Mouse (Mus musculus) 3134 (cell line): ENCODE measurements around the gene Hoxb2.

Experiments
- DNase-seq: peaks from one replicate; pipeline ENCODE4 v3.0.0-alpha.2; 2011; ENCODE audit warnings: low spot score; ENCODE audit not compliant: insufficient read length; ENCODE audit errors: extremely low read depth

Gene Hoxb2

GRCm38 (mm10) chr11:96349491-96350340 lies 609 bp upstream of the Hoxb2 start:
- DNase-seq, result no peak

DNA sequence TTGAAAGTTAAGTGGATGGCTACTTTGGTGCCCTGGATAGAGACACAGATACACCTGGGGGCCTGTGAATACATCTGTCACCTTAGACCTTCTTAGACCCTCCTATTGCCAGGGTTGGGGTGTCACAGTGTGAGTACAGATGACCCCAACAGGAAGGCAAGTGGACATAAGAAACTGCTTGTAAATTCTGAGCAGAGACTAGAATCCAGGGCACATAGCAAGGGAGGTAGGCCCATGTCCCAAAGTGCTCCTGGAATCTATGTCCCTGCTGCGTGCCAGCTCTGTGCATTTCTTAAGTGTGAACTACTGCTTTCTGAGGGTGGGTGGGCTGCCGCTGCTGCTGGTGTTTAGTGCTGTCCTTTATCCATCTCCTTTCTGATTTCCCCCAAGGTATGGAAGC lies 466 bp downstream of the Hoxb2 start:
- no peak for DNase-seq

DNA sequence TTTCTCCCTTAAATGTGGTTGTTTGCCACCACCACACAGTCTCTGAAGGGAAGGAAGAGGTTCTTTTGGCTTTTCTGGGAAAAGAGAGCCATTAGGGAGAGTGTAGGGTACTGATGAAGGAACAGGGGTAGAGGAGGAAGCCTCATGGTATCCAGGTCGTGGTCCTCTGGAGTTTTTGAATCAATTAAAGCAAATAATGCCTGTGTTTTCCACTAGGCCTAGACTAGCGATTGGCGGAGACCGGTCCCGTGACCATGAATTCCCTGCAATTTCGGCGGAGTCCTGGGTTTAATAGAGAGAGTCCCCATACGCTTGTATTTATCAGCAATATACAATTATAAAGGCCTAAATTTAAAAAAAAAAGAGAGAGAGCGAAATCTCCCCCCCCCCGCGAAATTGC lies 987 bp downstream of the Hoxb2 start:
- DNase-seq, result no peak

- DNase-seq, result no peak
These were observed 1.5 kb downstream of the Hoxb2 start for GRCm38 (mm10) chr11:96351831-96352230.

- no peak for DNase-seq
These were observed 2.6 kb downstream of the Hoxb2 start for GRCm38 (mm10) chr11:96352691-96353521.

DNA sequence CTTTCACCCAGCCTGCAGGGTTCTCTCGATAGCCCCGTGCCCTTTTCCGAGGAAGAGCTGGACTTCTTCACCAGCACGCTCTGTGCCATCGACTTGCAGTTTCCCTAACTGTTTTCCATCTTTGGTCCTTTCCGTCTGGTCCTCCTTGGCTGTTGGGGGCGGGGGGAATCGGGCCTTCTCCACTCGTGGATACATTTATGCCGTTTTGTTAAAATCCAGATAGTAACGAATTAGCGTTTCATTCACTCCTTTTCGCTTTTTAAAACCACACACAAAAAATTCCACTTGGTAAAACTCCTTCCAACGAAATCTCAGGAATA lies 3.2 kb downstream of the Hoxb2 start:
- no peak for DNase-seq

DNA sequence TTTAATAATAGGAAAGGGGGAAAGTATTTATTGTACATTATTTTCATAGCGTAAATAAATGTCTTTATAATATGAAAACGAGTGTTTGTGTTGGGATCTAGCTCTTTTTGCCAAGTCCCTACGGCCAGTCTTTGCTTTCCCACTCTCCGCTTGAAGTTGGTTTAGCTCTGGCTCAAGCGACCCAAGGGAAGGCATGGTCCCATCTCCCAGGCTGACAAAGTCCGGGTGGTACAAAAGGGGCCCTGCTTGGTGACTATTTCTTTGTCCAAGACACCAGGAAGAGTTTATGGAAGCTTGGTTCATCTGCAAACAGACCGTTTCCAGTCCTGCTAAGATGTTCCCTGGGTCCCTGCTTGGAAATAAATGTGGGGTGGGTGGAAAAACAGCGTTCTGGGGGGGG lies 3.6 kb downstream of the Hoxb2 start:
- no peak for DNase-seq

GRCm38 (mm10) chr11:96354376-96354775 lies 4.1 kb downstream of the Hoxb2 start:
- DNase-seq, result no peak

- no peak for DNase-seq
These were observed 4.5 kb downstream of the Hoxb2 start for GRCm38 (mm10) chr11:96354801-96355311.

DNA sequence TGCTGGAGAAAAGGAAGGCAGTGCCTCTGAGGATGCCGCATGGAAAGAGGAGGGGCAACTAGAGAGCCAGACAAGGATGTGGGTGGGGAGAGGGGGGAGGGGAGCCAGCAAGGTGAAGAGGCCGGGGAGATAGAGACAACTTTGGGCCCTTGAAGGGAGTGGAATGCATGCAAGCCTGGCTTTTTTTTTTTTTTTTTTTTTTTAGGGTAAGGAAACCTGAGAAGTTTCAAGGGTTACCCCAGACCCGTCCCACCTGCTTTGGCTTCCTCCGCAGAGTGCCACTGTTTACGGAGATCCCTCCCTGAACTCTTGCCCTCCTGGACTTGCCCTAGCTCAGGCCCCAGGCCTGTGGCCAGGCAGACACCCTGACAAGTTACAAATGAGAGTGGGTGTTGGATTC lies 13.5 kb downstream of the Hoxb2 start:
- DNase-seq, result no peak

DNA sequence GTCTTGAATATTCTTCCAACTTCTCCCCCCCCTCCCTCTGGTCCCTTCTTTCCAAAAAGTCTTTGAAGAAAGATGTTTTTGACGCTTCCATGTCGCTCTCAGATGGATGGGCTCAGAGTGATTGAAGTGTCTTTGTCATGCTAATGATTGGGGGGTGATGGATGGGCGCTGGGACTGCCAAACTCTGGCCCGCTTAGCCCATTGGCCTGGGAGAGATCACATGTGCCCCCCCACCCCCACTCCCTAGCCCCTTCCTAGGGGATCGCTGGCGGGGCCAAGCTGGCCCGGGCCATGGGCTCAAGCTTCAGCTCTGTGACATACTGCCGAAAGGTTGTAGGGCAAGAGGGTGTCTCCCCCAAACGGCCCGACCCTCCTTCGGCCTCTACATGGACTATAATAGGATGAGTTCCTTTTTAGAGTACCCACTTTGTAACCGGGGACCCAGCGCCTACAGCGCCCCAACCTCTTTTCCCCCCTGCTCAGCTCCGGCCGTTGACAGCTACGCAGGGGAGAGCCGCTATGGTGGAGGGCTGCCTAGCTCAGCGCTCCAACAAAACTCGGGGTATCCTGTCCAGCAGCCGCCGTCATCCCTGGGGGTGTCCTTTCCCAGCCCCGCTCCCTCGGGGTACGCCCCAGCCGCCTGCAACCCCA lies 15.2 kb downstream of the Hoxb2 start, which contains the start of gene Hoxb1:
TSS of gene Hoxb1 (plus strand) at position 312 of the 651 bp plus-strand sequence.
- DNase-seq, result no peak

DNA sequence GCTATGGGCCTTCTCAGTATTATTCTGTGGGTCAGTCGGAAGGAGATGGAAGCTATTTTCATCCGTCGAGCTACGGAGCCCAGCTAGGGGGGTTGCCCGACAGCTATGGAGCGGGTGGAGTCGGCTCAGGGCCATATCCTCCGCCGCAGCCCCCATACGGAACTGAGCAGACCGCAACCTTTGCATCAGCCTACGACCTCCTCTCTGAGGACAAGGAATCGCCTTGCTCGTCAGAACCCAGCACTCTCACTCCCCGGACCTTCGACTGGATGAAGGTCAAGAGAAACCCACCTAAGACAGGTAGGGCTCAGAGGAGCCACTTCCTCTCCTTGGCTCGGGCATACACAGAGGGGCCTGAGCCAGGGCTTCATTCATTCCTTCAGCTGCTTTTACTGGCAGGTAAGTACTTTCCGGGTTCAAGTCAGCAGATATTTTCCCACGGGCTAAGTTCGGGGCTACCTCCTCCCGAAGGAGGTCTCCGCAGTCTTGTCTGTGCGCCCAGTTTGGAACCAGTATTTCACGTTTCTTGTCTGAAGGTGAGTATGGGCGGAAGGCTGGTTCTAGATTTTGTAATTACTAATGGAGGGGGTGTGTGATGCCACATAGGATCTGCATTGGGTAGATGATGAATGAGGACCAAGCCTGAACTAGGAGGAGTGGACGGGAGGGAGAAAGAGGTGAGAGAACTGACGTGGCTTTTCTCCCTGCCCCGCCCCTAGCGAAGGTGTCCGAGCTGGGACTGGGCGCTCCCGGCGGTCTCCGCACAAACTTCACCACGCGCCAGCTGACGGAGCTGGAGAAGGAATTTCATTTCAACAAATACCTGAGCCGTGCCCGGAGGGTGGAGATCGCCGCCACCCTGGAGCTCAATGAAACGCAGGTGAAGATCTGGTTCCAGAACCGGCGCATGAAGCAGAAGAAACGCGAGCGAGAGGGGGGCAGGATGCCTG lies 16.0 kb downstream of the Hoxb2 start:
- DNase-seq, result no peak

- no peak for DNase-seq
These were observed 16.8 kb downstream of the Hoxb2 start for GRCm38 (mm10) chr11:96367141-96367540.

- DNase-seq, result no peak
These were observed 18.4 kb downstream of the Hoxb2 start for GRCm38 (mm10) chr11:96368686-96369085.

DNA sequence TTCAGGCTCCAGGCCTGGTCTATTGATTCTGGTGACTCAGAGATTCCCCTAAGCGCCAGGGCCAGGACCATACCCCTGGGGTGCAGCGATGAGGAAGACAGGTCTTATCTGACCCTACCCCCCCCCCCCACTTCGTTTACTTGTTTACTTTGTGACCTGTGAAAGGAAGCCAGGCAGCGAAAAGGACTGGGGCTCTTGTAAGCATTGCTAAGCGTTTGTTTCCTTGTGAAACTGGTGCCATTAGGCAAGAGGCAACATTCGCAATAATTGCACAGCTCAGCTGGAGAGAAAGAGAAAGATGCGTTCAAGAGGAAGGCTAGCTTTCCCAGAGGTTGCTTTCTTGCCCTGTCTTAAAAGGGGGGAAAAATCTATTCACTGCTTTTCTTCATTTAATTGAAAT lies 18.8 kb downstream of the Hoxb2 start:
- DNase-seq, result no peak

GRCm38 (mm10) chr11:96371726-96372125 lies 21.4 kb downstream of the Hoxb2 start:
- DNase-seq, result no peak

GRCm38 (mm10) chr11:96372519-96372918 lies 22.2 kb downstream of the Hoxb2 start:
- no peak for DNase-seq

GRCm38 (mm10) chr11:96374810-96375209 lies 24.5 kb downstream of the Hoxb2 start:
- no peak for DNase-seq

DNA sequence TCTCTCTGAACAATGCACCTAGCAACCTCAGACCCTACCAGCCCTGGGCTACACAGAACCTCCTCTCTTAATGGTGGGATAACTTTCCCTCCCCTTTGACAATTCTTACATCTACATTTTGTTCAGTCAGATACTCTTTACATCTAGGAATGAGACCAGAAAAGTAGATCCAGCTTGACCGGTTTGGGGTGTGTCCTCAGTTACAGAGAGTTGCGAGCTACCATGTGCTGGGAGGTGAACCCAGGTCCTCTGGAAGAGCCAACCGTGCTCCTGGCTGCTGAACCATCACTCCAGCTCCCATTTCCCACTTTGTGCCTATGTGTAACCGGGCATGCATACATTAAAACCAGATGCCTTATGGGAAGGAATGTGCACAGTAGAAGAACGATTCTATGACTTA lies 33.1 kb downstream of the Hoxb2 start:
- DNase-seq, result no peak

GRCm38 (mm10) chr11:96387635-96388034 lies 37.3 kb downstream of the Hoxb2 start:
- DNase-seq, result no peak
